Mouse (Mus musculus) ovary, postnatal 36 days (tissue): ENCODE measurements around the gene Cacna2d1.

ENCODE experiments used
- DNase-seq: peaks from one replicate; pipeline ENCODE4 v3.0.0; 2022; ENCODE audit warnings: low spot score, mixed read lengths

Cacna2d1 gene

GRCm38 (mm10) chr5:15934376-15935233 is at the start of gene Cacna2d1:
Cacna2d1 (plus strand) TSS chr5:15934691.
- peak; percentile 82 for DNase-seq

GRCm38 (mm10) chr5:15895098-15895497 is 39.4 kb upstream of the Cacna2d1 start:
- DNase-seq, result no peak

GRCm38 (mm10) chr5:15896706-15897105 is 37.8 kb upstream of the Cacna2d1 start:
- no peak for DNase-seq

- DNase-seq, result no peak
These were observed 28.0 kb upstream of the Cacna2d1 start for GRCm38 (mm10) chr5:15906446-15906845.

- no peak for DNase-seq
These were observed 19.6 kb upstream of the Cacna2d1 start for GRCm38 (mm10) chr5:15914931-15915330.

GRCm38 (mm10) chr5:15928506-15928905 is 6.0 kb upstream of the Cacna2d1 start:
- no peak for DNase-seq

- DNase-seq, result no peak
These were observed 1.5 kb upstream of the Cacna2d1 start for GRCm38 (mm10) chr5:15933017-15933416.

GRCm38 (mm10) chr5:15933581-15934375 is 713 bp upstream of the Cacna2d1 start:
- DNase-seq, result peak; percentile 4

GRCm38 (mm10) chr5:15935234-15935728 is 790 bp downstream of the Cacna2d1 start:
- DNase-seq, result no peak

- DNase-seq, result no peak
These were observed 1.6 kb downstream of the Cacna2d1 start for GRCm38 (mm10) chr5:15935831-15936710.

- DNase-seq, result no peak
These were observed 6.8 kb downstream of the Cacna2d1 start for GRCm38 (mm10) chr5:15941191-15941725.

GRCm38 (mm10) chr5:15942051-15942450 is 7.6 kb downstream of the Cacna2d1 start:
- DNase-seq, result no peak

GRCm38 (mm10) chr5:15948290-15949037 is 14.0 kb downstream of the Cacna2d1 start:
- DNase-seq, result no peak

- no peak for DNase-seq
These were observed 25.3 kb downstream of the Cacna2d1 start for GRCm38 (mm10) chr5:15959760-15960159.

- no peak for DNase-seq
These were observed 27.4 kb downstream of the Cacna2d1 start for GRCm38 (mm10) chr5:15961866-15962265.

- DNase-seq, result no peak
These were observed 32.4 kb downstream of the Cacna2d1 start for GRCm38 (mm10) chr5:15966888-15967287.

- no peak for DNase-seq
These were observed 37.3 kb downstream of the Cacna2d1 start for GRCm38 (mm10) chr5:15971821-15972220.

GRCm38 (mm10) chr5:15972351-15972750 is 37.9 kb downstream of the Cacna2d1 start:
- no peak for DNase-seq

GRCm38 (mm10) chr5:15974652-15975051 is 40.2 kb downstream of the Cacna2d1 start:
- no peak for DNase-seq

- DNase-seq, result no peak
These were observed 44.7 kb downstream of the Cacna2d1 start for GRCm38 (mm10) chr5:15979225-15979624.

GRCm38 (mm10) chr5:15982573-15982972 is 48.1 kb downstream of the Cacna2d1 start:
- no peak for DNase-seq
